Mouse (Mus musculus) limb, embryonic 12.5 days (tissue): ENCODE measurements around the gene 2010109A12Rik. TPM values are rescaled to one million over a fixed set of nuclear protein-coding genes. Genes with fewer than 3 reads are reported as not detected.

Experiments
- ATAC-seq: fragments of 200-750 bp; cut with Nextera tagmentation; 2 replicates; pipeline ENCODE4 v1.8.0; 2017; ENCODE audit warnings: low read depth, moderate TSS enrichment; ENCODE audit not compliant: insufficient number of reproducible peaks, insufficient read depth, low FRiP score, low TSS enrichment
- H3K27ac ChIP-seq: fragments of 300-500 bp; sonication (generic); 2 replicates; pipeline ENCODE4 v1.5.1; 2016; ENCODE audit warnings: mild to moderate bottlenecking, moderate library complexity
- H3K27me3 ChIP-seq: fragments of 300-500 bp; sonication (generic); 2 replicates; pipeline ENCODE4 v1.6.1; 2016; ENCODE audit warnings: mild to moderate bottlenecking, moderate library complexity
- H3K36me3 ChIP-seq: fragments of 300-500 bp; sonication (generic); 2 replicates; pipeline ENCODE4 v1.6.1; 2016; ENCODE audit warnings: mild to moderate bottlenecking, moderate library complexity
- H3K4me1 ChIP-seq: fragments of 300-500 bp; sonication (generic); replicated peaks from 2 replicates; pipeline ENCODE4 v1.6.1; 2016
- H3K4me2 ChIP-seq: fragments of 300-500 bp; sonication (generic); 2 replicates; pipeline ENCODE4 v1.6.1; 2016; ENCODE audit warnings: mild to moderate bottlenecking, moderate library complexity
- H3K4me3 ChIP-seq: fragments of 300-500 bp; sonication (generic); replicated peaks from 2 replicates; pipeline ENCODE4 v1.5.1; 2016; ENCODE audit warnings: mild to moderate bottlenecking
- H3K9ac ChIP-seq: fragments of 300-500 bp; sonication (generic); replicated peaks from 2 replicates; pipeline ENCODE4 v1.6.1; 2016; ENCODE audit warnings: mild to moderate bottlenecking, moderate library complexity
- H3K9me3 ChIP-seq: fragments of 300-500 bp; sonication (generic); 2 replicates; pipeline ENCODE4 v1.6.1; 2016; ENCODE audit warnings: mild to moderate bottlenecking, moderate library complexity
- WGBS: fragments of 180-500 bp; shearing (Covaris S2); methylation state at CpG from one replicate; pipeline ENCODE4 v1.1.7; 2016; 5-methylcytosine and 5-hydroxymethylcytosine counted together
- polyA plus RNA-seq: library from polyadenylated mRNA; unstranded; fragments of >200 nt; fragmentation: Nextera tagmentation; extraction: Ambion mirVana; gene quantifications from 2 replicates; pipeline ENCODE4 v1.2.1, GENCODE M21; 2016

The 2010109A12Rik gene
- polyA plus RNA-seq, 1 experiment from 2014 or later: 2.8 TPM

GRCm38 (mm10) chr5:93231721-93232120, 25.4 kb downstream of the 2010109A12Rik start:
- no peaks in the 10 kb centered on the region for H3K36me3 ChIP-seq
- H3K4me3 ChIP-seq: no peak overlapping the region
- no peak for ATAC-seq
- H3K9ac ChIP-seq: no peak overlapping the region
- no peak overlapping the region for H3K27ac ChIP-seq
- no peak overlapping the region for H3K4me2 ChIP-seq
- H3K27me3 ChIP-seq: no peaks in the 10 kb centered on the region
- no peaks in the 10 kb centered on the region for H3K9me3 ChIP-seq
- 73% methylated on average over 3 of the region's 3 CpGs for WGBS
- no peaks in the 10 kb centered on the region for H3K4me1 ChIP-seq

- Histone ChIP-seq H3K4me2 (no peak overlapping the region), H3K9ac (no peak overlapping the region), H3K36me3 (no peaks in the 10 kb centered on the region), H3K27me3 (no peaks in the 10 kb centered on the region), H3K27ac (no peak overlapping the region), H3K9me3 (no peaks in the 10 kb centered on the region), H3K4me1 (no peaks in the 10 kb centered on the region), H3K4me3 (no peak overlapping the region)
- ATAC-seq: no peak
- 96% methylated on average over 2 of the region's 2 CpGs for WGBS
Measured at GRCm38 (mm10) chr5:93232838-93233237, 26.5 kb downstream of the 2010109A12Rik start.

- no peak overlapping the region for H3K4me3 ChIP-seq
- ATAC-seq: no peak
- WGBS: 66% methylated on average over 4 of the region's 4 CpGs
Measured at GRCm38 (mm10) chr5:93234130-93234529, 27.8 kb downstream of the 2010109A12Rik start.

DNA sequence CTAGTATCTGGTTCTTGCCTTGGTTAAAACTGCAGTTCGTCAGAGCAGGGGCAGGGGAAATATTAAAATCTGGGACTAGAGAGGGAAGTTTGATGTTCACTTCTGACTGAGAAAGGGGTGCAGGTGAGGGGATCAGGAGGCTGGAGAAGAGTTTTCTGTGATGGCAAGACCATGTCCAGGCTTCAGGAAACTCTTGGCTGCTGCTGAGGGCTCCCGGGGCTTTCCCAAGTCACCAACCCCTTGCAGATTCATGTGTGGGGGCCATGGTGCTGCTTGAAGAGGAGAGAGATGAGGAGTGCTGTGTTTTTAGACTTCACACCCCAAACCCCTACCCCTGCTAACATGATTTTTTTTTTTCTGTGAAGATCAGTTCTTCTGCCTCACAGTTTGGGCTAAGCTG, 28.3 kb downstream of the 2010109A12Rik start:
- ATAC-seq: no peak
- Histone ChIP-seq H3K27me3 (no peaks in the 10 kb centered on the region), H3K9me3 (no peaks in the 10 kb centered on the region), H3K36me3 (no peaks in the 10 kb centered on the region), H3K4me2 (no peak overlapping the region), H3K27ac (no peak overlapping the region), H3K4me3 (no peak overlapping the region), H3K9ac (no peak overlapping the region), H3K4me1 (no peaks in the 10 kb centered on the region)
- 84% methylated on average over 2 of the region's 2 CpGs for whole genome bisulfite sequencing

More at GRCm38 (mm10) chr5:93234130-93234529, 27.8 kb downstream of the 2010109A12Rik start:
- Histone ChIP-seq H3K27ac (no peak overlapping the region), H3K9ac (no peak overlapping the region), H3K4me1 (no peaks in the 10 kb centered on the region), H3K36me3 (no peaks in the 10 kb centered on the region), H3K4me2 (no peak overlapping the region), H3K9me3 (no peaks in the 10 kb centered on the region), H3K27me3 (no peaks in the 10 kb centered on the region)

- WGBS: 88% methylated on average over 3 of the region's 3 CpGs
- Histone ChIP-seq H3K9ac (no peak overlapping the region), H3K27ac (no peak overlapping the region), H3K4me1 (no peaks in the 10 kb centered on the region), H3K36me3 (no peaks in the 10 kb centered on the region), H3K4me2 (no peak overlapping the region), H3K27me3 (no peaks in the 10 kb centered on the region), H3K9me3 (no peaks in the 10 kb centered on the region), H3K4me3 (no peak overlapping the region)
- ATAC-seq: no peak
Measured at GRCm38 (mm10) chr5:93235888-93236287, 29.6 kb downstream of the 2010109A12Rik start.

GRCm38 (mm10) chr5:93236541-93236940, 30.2 kb downstream of the 2010109A12Rik start:
- Histone ChIP-seq H3K4me1 (no peaks in the 10 kb centered on the region), H3K36me3 (no peaks in the 10 kb centered on the region), H3K4me3 (no peak overlapping the region), H3K27me3 (no peaks in the 10 kb centered on the region), H3K4me2 (no peak overlapping the region), H3K9ac (no peak overlapping the region), H3K9me3 (no peaks in the 10 kb centered on the region), H3K27ac (no peak overlapping the region)
- ATAC-seq: no peak
- 85% methylated on average over 4 of the region's 4 CpGs for WGBS

DNA sequence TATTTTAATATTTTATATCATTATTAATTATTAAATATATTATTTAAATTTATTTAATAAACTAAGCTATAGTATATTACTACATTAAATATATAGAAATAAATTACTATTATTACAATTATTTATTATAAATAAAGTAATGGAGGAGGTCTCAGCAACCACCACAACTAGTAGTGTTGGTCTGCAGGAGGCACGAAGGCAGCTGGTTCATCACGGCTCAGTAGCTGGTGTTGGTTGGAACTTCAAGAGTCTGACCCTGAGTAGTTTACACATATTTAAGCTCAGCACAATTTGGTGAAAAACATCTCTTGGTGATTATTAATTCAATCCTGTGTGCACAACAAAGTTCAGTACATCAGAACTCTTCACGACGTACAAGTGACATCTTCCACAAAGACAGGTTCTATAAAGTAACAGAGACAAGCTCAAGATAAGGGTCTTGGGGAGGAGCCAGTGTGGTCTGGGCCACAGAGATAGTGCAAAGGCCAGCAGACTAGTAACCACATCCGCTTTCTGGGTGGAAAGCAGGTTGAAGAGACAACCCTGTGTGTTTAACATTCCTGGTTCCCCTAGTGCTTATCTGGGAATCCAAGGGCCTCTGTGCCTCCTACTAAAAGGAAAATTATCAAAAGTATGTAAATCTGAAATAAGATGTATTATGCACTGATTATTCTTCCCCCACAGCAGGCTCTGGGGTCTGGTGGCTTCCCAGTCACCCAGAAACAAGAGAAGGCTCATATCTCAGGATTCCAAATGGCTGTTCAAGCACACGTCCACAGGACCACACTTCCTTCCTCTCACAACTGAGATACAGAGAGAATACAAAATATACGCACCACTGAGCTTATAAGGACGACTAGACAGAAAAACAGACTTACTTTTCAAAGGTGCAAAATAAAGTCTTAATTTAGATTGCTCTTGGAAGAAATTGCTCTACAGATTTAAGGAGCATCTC, 33.5 kb downstream of the 2010109A12Rik start:
- Histone ChIP-seq H3K4me2 (no peak overlapping the region), H3K4me3 (no peak overlapping the region), H3K9me3 (no peaks in the 10 kb centered on the region), H3K9ac (no peak overlapping the region), H3K36me3 (no peaks in the 10 kb centered on the region), H3K27ac (no peak overlapping the region), H3K27me3 (no peaks in the 10 kb centered on the region), H3K4me1 (no peaks in the 10 kb centered on the region)
- WGBS: 85% methylated on average over 8 of the region's 8 CpGs
- ATAC-seq: no peak

GRCm38 (mm10) chr5:93245280-93245679, 39.0 kb downstream of the 2010109A12Rik start:
- Histone ChIP-seq H3K4me2 (no peak overlapping the region), H3K36me3 (no peaks in the 10 kb centered on the region), H3K4me1 (no peaks in the 10 kb centered on the region), H3K27ac (no peak overlapping the region), H3K4me3 (no peak overlapping the region), H3K27me3 (no peaks in the 10 kb centered on the region), H3K9ac (no peak overlapping the region), H3K9me3 (no peaks in the 10 kb centered on the region)
- WGBS: 82% methylated on average over 2 of the region's 2 CpGs
- no peak for ATAC-seq

DNA sequence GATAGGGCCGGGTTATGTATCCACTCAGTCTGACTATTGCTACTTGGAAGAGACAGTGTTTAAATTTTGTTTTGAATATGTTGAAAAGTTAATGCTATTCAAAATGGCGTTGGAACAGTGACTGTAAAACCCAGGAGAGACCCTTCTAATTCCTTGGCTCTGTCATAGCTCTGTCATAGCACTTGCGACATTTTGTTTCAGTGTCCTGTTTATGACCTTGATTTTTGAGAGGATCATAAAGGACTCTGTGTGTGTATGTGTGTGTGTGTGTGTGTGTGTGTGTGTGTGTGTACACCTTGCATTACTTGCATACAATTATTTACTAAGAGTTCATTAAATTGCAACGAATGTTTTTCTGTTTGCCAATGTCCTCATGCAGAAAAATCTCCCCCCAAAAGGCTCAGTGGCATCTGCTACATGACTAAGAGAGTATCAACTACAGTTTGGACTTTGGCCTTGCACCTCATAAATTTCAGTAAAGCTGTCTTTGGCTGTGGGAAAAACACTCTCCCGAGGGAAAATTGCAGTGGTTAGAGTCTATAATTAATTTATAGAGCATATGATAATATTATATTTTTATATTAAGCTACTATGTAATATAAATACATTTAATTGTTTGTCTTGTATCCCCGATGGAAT, 43.7 kb downstream of the 2010109A12Rik start:
- Histone ChIP-seq H3K4me2 (no peak overlapping the region), H3K27me3 (no peaks in the 10 kb centered on the region), H3K36me3 (no peaks in the 10 kb centered on the region), H3K4me1 (no peaks in the 10 kb centered on the region), H3K4me3 (no peak overlapping the region), H3K27ac (no peak overlapping the region), H3K9ac (no peak overlapping the region), H3K9me3 (no peaks in the 10 kb centered on the region)
- WGBS: 64% methylated on average over 6 of the region's 6 CpGs
- ATAC-seq: no peak

- ATAC-seq: no peak
Measured at GRCm38 (mm10) chr5:93251001-93251760, 44.9 kb downstream of the 2010109A12Rik start.

DNA sequence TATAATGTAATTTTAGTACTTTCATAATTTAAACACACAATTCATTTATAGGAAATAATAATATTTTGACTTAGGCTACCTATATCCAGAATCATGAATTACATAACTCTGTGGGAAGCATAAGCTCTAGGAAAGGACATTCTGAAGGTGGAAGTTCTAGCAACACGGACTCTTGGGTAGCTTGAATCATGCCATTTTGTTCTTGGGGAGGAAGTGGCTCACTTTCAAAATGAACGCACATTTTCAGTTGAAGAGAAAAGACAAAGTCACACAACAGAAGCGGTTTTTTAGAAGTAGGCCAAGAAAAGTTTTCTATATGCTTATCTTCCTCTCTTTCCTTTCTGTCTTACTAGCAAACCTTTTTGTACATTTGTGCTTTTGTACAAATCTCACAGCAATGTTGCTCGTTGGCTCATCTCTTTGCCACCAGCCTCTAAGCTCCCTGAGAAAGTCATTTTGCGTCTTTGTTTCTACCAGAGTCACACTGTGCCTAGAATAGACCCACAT, 49.5 kb downstream of the 2010109A12Rik start:
- no peaks in the 10 kb centered on the region for H3K36me3 ChIP-seq

More at GRCm38 (mm10) chr5:93251001-93251760, 44.9 kb downstream of the 2010109A12Rik start:
- Histone ChIP-seq H3K4me1 (no peaks in the 10 kb centered on the region), H3K9ac (no peak overlapping the region), H3K9me3 (no peaks in the 10 kb centered on the region), H3K4me3 (no peak overlapping the region), H3K27me3 (no peaks in the 10 kb centered on the region), H3K4me2 (no peak overlapping the region), H3K36me3 (no peaks in the 10 kb centered on the region), H3K27ac (no peak overlapping the region)
- 82% methylated on average over 12 of the region's 12 CpGs for WGBS

More for the DNA sequence above, 49.5 kb downstream of the 2010109A12Rik start:
- Histone ChIP-seq H3K9me3 (no peaks in the 10 kb centered on the region), H3K4me2 (no peak overlapping the region), H3K4me3 (no peak overlapping the region), H3K4me1 (no peaks in the 10 kb centered on the region), H3K9ac (no peak overlapping the region), H3K27ac (no peak overlapping the region), H3K27me3 (no peaks in the 10 kb centered on the region)
- WGBS: 87% methylated on average over 5 of the region's 5 CpGs
- ATAC-seq: no peak
